Mouse (Mus musculus): ENCODE measurements around the gene Vwa7. TPM values are rescaled to one million over a fixed set of nuclear protein-coding genes. Genes with fewer than 3 reads are reported as not detected.
A peak's percentile ranks its signal among the peaks of the same experiment; 100 is the strongest.
"Not testable (repeated sequence)": the region's sequence is repeated elsewhere in the genome, so short reads cannot be mapped to it uniquely, and the experiment has no call there.

The Vwa7 gene
- total RNA-seq, 2 experiments from 2014 or later: 13.1 to 14.1 TPM

- DNase-seq: peak; percentile 91 to 93
Observed at GRCm38 (mm10) chr17:35000717-35001451, 15.5 kb upstream of the Vwa7 start, which contains the start of gene Vars. Gene Vars, plus strand, starts transcription at chr17:35000987.

- no peak for DNase-seq
Observed at GRCm38 (mm10) chr17:35001452-35002152, 14.8 kb upstream of the Vwa7 start.

- DNase-seq: no peak
Observed at GRCm38 (mm10) chr17:35002153-35002865, 14.1 kb upstream of the Vwa7 start.

GRCm38 (mm10) chr17:35003022-35003838 is 13.1 kb upstream of the Vwa7 start:
- DNase-seq: no peak

GRCm38 (mm10) chr17:35004075-35004717 is 12.2 kb upstream of the Vwa7 start:
- no peak for DNase-seq

GRCm38 (mm10) chr17:35005158-35005557 is 11.2 kb upstream of the Vwa7 start:
- no peak for DNase-seq

- DNase-seq: not testable (repeated sequence)
Observed at GRCm38 (mm10) chr17:35005902-35006301, 10.5 kb upstream of the Vwa7 start.

- DNase-seq: no peak
Observed at GRCm38 (mm10) chr17:35007387-35007991, 8.9 kb upstream of the Vwa7 start.

GRCm38 (mm10) chr17:35009586-35009985 is 6.8 kb upstream of the Vwa7 start:
- no peak for DNase-seq

GRCm38 (mm10) chr17:35011440-35011839 is 4.9 kb upstream of the Vwa7 start:
- DNase-seq: no peak

- DNase-seq: no peak
Observed at GRCm38 (mm10) chr17:35012430-35012829, 3.9 kb upstream of the Vwa7 start.

- DNase-seq: no peak
Observed at GRCm38 (mm10) chr17:35013221-35013620, 3.2 kb upstream of the Vwa7 start.

GRCm38 (mm10) chr17:35015296-35015695 is 1.1 kb upstream of the Vwa7 start:
- DNase-seq: no peak

- DNase-seq: no peak
Observed at GRCm38 (mm10) chr17:35016791-35017705, 669 bp downstream of the Vwa7 start.

- DNase-seq: no peak
Observed at GRCm38 (mm10) chr17:35017706-35018030, 1.3 kb downstream of the Vwa7 start.

GRCm38 (mm10) chr17:35018171-35018570 is 1.8 kb downstream of the Vwa7 start:
- no peak for DNase-seq

GRCm38 (mm10) chr17:35019894-35020293 is 3.5 kb downstream of the Vwa7 start:
- DNase-seq: no peak

GRCm38 (mm10) chr17:35020551-35020950 is 4.2 kb downstream of the Vwa7 start:
- no peak for DNase-seq

- peak; percentile 87 to 96 for DNase-seq
Observed at GRCm38 (mm10) chr17:35021163-35021808, 4.9 kb downstream of the Vwa7 start.
